Mouse (Mus musculus) ES-Bruce4 (cell line): ENCODE results near the gene Arhgap29. TPM values are rescaled to one million over a fixed set of nuclear protein-coding genes. Genes with fewer than 3 reads are reported as not detected.
A peak's percentile ranks its signal among the peaks of the same experiment; 100 is the strongest.

Experiments
- H3K27ac ChIP-seq: 2 replicates; pipeline ENCODE4 v1.5.1; 2012; ENCODE audit warnings: low read length, inconsistent platforms; ENCODE audit not compliant: insufficient read depth
- H3K27me3 ChIP-seq: 2 replicates; pipeline ENCODE4 v1.6.1; 2012; ENCODE audit warnings: mild to moderate bottlenecking, low read length, inconsistent platforms; ENCODE audit not compliant: control insufficient read depth, poor library complexity, insufficient read depth, severe bottlenecking
- H3K36me3 ChIP-seq: 2 replicates; pipeline ENCODE4 v1.6.1; 2012; ENCODE audit warnings: inconsistent platforms, mild to moderate bottlenecking, low read length, moderate library complexity; ENCODE audit not compliant: control insufficient read depth, poor library complexity, insufficient read depth, severe bottlenecking
- H3K4me1 ChIP-seq: one replicate; pipeline ENCODE4 v1.8.1; 2011; ENCODE audit warnings: low read length; ENCODE audit not compliant: control insufficient read depth, insufficient read depth
- H3K4me3 ChIP-seq: 2 replicates; pipeline ENCODE4 v1.5.1; 2011; ENCODE audit warnings: low read depth, mild to moderate bottlenecking, low read length
- H3K9ac ChIP-seq: 2 replicates; pipeline ENCODE4 v1.6.1; 2012; ENCODE audit warnings: low read depth, mild to moderate bottlenecking, inconsistent platforms; ENCODE audit not compliant: poor library complexity, severe bottlenecking
- H3K9me3 ChIP-seq: replicated peaks from 2 replicates; pipeline ENCODE4 v1.6.1; 2012; ENCODE audit warnings: mild to moderate bottlenecking, low read length, inconsistent platforms; ENCODE audit not compliant: control insufficient read depth, poor library complexity, insufficient read depth, severe bottlenecking
- CTCF ChIP-seq: IDR thresholded peaks from one replicate; pipeline ENCODE4 v1.8.1; 2011; ENCODE audit warnings: low read depth, low read length
- EP300 ChIP-seq: IDR thresholded peaks from 2 replicates; pipeline ENCODE4 v1.6.1; 2011; ENCODE audit warnings: low read depth, low read length; ENCODE audit not compliant: insufficient read depth
- POLR2A ChIP-seq: IDR thresholded peaks from one replicate; pipeline ENCODE4 v1.8.1; 2011; ENCODE audit warnings: low read length; ENCODE audit not compliant: insufficient read depth
- polyA plus RNA-seq: library from polyadenylated mRNA; stranded (reverse); fragments of >200 nt; gene quantifications from 2 replicates; pipeline ENCODE4 v1.2.4, GENCODE M21; 2011; ENCODE audit warnings: low read depth; ENCODE audit not compliant: missing spikeins, insufficient read depth, insufficient read length

Gene Arhgap29
- polyA plus RNA-seq, 1 experiment: 70.1 TPM

DNA sequence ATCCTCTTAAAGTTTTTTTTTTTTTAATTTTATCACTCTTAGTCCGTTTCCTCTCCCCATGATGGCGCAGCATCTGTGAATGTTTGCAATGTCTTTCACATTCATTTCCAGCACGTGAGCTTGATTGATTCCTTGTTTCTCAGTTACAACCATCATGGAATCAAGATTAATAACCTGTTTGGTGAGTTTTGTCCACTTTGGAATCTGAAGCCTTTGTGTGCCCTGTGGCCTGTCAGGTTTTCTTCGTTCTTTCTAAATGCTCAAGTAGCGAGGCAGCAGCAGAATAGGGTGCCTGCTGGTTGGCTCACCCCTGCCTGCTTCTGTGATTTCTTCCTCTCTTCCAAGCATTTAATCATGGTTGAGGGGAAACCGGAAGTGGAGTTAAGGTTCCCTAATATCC lies 2.2 kb upstream of the Arhgap29 start:
- no peaks in the 10 kb centered on the region for H3K36me3 ChIP-seq
- no peak overlapping the region for H3K4me3 ChIP-seq
- no peaks in the 10 kb centered on the region for H3K4me1 ChIP-seq
- no peak overlapping the region for H3K9ac ChIP-seq
- H3K9me3 ChIP-seq: no peaks in the 10 kb centered on the region
- no peak overlapping the region for H3K27ac ChIP-seq
- H3K27me3 ChIP-seq: peaks cover 2% of the 10 kb centered on the region
- TF ChIP-seq POLR2A (no peak), CTCF (no peak), EP300 (no peak)

DNA sequence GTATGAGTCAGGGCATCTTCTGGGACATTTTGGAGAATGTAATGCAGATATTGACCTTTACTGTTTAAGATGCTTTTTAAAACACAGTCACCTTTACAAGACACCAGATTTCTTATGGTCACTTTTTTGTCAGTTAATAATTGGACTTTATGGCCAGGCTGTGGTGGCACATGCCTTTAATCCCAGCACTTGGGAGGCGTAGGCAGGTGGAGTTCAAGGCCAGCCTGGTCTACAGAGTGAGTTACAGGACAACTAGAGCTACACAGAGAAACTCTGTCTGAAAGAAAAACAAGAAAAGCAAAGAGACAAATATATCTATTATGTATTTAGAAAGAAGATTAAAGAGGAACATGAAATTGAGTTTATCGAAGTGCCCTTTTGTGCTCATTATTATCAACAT lies 1.2 kb upstream of the Arhgap29 start:
- H3K36me3 ChIP-seq: no peaks in the 10 kb centered on the region
- no peaks in the 10 kb centered on the region for H3K4me1 ChIP-seq
- TF ChIP-seq EP300: no peak
- no peak for TF ChIP-seq CTCF
- TF ChIP-seq POLR2A: no peak
- no peak overlapping the region for H3K9ac ChIP-seq
- H3K27me3 ChIP-seq: peaks cover 3% of the 10 kb centered on the region
- H3K4me3 ChIP-seq: no peak overlapping the region
- H3K27ac ChIP-seq: no peak overlapping the region
- H3K9me3 ChIP-seq: no peaks in the 10 kb centered on the region

DNA sequence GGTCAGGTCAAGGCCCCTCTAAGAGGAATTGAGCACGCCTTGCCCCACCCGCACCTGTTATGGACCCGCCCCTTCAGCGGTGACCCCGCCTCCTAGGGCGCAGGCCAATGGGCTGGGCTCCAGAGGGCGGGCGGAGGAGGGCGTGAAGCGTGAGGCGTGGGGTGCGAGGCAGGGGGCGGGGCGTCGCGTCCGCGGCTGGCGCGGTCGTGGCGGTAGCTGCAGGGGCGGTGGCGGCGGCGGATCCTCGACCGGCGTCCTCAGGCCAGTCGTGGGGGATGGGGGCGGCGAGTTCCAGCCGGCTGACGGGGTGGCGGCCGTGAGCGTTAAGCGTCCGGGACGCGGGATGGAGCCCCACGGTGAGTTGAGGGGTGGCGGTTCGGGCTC lies 700 bp downstream of the Arhgap29 start:
- Histone ChIP-seq H3K27ac (no peak overlapping the region), H3K4me1 (no peaks in the 10 kb centered on the region), H3K9me3 (no peaks in the 10 kb centered on the region), H3K27me3 (peaks cover 3% of the 10 kb centered on the region), H3K36me3 (no peaks in the 10 kb centered on the region), H3K4me3 (peak overlapping the region; percentile 76), H3K9ac (peak overlapping the region; percentile 62)
- TF ChIP-seq POLR2A (no peak), EP300 (no peak), CTCF (no peak)

DNA sequence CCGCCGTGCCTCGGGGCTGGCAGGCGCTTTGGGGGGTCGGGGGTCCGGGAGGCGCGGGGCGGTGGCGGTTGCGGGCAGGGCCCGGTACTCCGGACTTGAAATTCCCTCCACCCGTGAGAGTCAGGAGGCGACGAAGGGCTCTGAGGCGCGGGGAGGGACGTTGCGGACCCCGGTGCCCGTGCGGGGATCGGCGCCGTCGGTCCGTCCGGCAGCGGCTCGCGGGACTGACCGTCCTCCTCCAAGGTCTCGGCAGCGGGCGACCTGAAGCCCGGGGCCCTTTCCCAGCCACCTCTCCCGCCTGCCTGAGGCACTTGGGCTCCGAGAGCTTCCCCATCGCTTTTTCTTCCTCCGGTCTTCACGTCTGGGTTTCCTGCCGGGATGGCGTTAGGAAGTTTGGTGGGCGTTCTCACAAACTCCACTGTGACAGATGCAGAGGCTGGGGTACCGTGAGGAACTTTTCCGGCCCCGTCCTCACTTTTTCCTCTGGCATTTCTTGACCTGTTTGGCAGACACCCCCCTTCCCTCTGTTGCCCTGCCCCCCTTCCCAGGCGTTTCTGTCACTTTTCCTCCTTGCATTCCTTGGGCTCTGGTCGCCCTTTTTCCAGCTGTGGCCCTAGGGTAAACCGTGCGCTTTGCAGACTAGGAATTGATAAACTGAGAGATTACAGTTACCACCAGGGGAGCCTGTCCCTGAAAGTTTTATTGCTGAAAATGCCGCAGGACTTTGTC lies 1.3 kb downstream of the Arhgap29 start:
- Histone ChIP-seq H3K27me3 (peaks cover 3% of the 10 kb centered on the region), H3K27ac (no peak overlapping the region)
- TF ChIP-seq EP300 (no peak), POLR2A (no peak), CTCF (no peak)

DNA sequence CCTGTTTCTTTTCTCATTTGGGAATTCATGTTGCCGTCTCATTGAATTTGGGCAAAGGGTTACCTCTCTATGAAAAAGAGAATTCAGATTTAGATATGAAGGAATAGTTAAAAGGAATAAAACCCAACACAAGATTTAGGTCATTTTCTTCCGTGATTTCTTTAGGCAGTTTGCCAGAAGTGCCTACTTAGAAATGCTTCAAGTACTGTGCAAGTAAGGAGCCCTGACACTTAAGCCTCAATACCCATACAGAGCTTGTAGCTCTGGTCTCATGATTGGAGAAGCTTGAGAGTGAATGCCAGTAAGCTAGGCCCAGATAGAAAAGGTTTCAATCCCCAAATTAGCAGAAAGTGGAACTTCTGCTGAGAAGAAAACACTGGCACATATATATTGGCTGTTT lies 2.1 kb downstream of the Arhgap29 start:
- Histone ChIP-seq H3K4me1 (no peaks in the 10 kb centered on the region), H3K27me3 (peaks cover 3% of the 10 kb centered on the region), H3K36me3 (no peaks in the 10 kb centered on the region), H3K9me3 (no peaks in the 10 kb centered on the region), H3K4me3 (no peak overlapping the region), H3K27ac (no peak overlapping the region), H3K9ac (no peak overlapping the region)
- TF ChIP-seq CTCF (no peak), EP300 (no peak), POLR2A (no peak)

More for the DNA sequence above, 1.3 kb downstream of the Arhgap29 start:
- peak overlapping the region; percentile 76 for H3K4me3 ChIP-seq
- peak overlapping the region; percentile 62 for H3K9ac ChIP-seq
- no peaks in the 10 kb centered on the region for H3K36me3 ChIP-seq
- no peaks in the 10 kb centered on the region for H3K4me1 ChIP-seq
- no peaks in the 10 kb centered on the region for H3K9me3 ChIP-seq

DNA sequence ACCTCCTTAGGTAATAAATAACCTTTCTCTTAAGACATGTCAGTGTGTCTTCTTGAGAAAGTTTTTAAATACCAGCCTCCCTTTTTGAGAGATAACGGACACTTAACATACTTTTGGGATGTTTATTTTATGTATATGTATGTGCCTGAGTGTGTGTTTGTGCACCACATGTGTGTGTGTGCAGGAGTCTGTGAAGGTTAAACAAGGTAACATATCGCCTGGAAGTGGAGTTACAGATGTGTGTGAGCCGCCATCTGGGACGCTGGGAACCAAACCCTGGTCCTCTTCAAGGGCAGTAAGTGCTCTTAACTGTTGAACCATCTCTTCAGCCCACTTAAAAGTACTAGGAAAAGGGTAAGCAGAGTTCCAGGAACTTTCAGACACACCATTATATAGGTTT lies 3.2 kb downstream of the Arhgap29 start:
- H3K27me3 ChIP-seq: peaks cover 3% of the 10 kb centered on the region
- no peaks in the 10 kb centered on the region for H3K9me3 ChIP-seq
- H3K27ac ChIP-seq: no peak overlapping the region
- no peak for TF ChIP-seq POLR2A
- no peaks in the 10 kb centered on the region for H3K4me1 ChIP-seq
- H3K4me3 ChIP-seq: no peak overlapping the region
- H3K36me3 ChIP-seq: no peaks in the 10 kb centered on the region
- no peak overlapping the region for H3K9ac ChIP-seq
